Mouse (Mus musculus): ENCODE results near the gene Nufip1.

The Nufip1 gene

DNA sequence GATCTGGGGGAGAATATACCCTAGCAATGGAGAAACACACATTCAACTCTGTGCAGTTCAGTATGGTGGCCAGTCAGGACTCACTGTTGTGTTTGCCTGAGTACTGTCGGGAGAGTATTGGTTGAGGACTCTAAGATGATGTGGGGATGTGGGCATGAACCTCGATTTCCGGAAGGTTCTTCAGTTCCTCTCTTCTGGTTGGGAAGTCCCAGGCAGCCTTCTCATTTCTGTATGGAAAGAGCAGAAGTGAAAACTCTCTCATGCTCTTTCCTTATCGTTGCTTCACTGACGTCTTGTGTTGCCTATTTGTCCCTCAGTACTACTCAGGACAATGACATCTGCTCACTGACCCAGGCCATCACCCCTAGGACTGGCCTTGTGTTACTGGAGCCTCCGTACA is 68.7 kb downstream of the Nufip1 start:
- DNase-seq (ENCODE audit: low spot score in 2 of 2): no peak

DNA sequence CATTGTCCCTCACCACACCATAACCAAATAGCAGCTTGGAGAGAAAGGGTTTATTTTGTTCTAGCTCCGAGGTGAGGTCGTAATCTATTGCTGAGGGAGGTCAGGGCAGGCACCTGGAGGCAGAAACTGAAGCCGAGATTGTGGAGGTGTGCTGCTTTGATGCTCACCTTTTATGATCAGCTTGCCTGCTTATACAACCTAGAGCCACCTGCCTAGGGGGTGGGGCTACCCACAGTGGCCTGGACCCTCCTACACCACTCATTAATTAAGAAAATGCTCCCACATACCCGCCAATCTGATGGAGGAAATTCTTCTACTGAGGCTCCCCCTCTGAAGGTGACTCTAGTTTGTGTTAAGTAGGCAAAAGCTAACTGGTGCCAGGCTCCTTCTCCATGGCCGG is 74.7 kb downstream of the Nufip1 start:
- no peak for DNase-seq (ENCODE audit: low spot score in 2 of 2)

DNA sequence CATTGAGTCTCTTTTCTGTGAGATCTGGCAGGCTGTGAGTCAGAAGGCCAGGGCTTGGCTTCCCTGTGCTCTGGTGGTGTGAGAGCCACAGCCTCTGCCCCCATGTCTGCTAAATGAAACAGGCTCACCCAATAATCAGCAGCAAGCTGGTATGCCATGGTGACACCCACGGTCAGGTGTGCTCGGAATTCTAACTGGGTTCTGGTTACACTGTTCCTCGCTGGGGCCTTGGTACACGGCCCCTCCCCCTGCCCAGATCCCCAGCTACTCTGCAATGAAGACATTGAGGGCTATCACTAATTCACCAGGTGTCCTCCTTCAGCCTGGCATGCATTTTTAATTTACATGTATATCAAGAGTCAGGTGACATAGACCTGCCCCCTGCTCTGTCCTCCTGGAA is 75.6 kb downstream of the Nufip1 start:
- DNase-seq (ENCODE audit: low spot score in 2 of 2): no peak
